Mouse (Mus musculus): Measurements from ENCODE around the gene Camkv.

Gene Camkv

GRCm38 (mm10) chr9:107963700-107964099 lies 28.2 kb downstream of the Camkv start:
- DNase-seq = peak; percentile 82 to 96

GRCm38 (mm10) chr9:107964681-107965080 lies 29.2 kb downstream of the Camkv start:
- no peak for DNase-seq

- no peak for DNase-seq
Measured at GRCm38 (mm10) chr9:107966676-107967075, 31.2 kb downstream of the Camkv start.

- peak in 1 of 2 experiments; percentile 23 for DNase-seq
Measured at GRCm38 (mm10) chr9:107967437-107967836, 32.0 kb downstream of the Camkv start.

GRCm38 (mm10) chr9:107968531-107968930 lies 33.1 kb downstream of the Camkv start:
- no peak for DNase-seq

- DNase-seq = no peak
Measured at GRCm38 (mm10) chr9:107970311-107970710, 34.8 kb downstream of the Camkv start.

GRCm38 (mm10) chr9:107971690-107972541 lies 36.4 kb downstream of the Camkv start:
- DNase-seq = peak; percentile 42 to 49

- DNase-seq = no peak
Measured at GRCm38 (mm10) chr9:107974491-107975171, 39.2 kb downstream of the Camkv start.

- DNase-seq = peak; percentile 40 to 65
Measured at GRCm38 (mm10) chr9:107975399-107976386, 40.2 kb downstream of the Camkv start, which contains the start of gene Uba7. Gene Uba7 (plus strand): TSS chr9:107975505.

GRCm38 (mm10) chr9:107978815-107979214 lies 43.3 kb downstream of the Camkv start:
- DNase-seq = no peak

GRCm38 (mm10) chr9:107981684-107982605 lies 46.5 kb downstream of the Camkv start:
- DNase-seq = peak; percentile 38 to 42

GRCm38 (mm10) chr9:107982681-107983346 lies 47.3 kb downstream of the Camkv start, which contains the start of gene Gm20661:
Gene Gm20661 (plus strand): TSS chr9:107983058.
- DNase-seq = peak; percentile 78 to 79

- peak; percentile 89 to 92 for DNase-seq
Measured at GRCm38 (mm10) chr9:107983421-107983890, 48.0 kb downstream of the Camkv start.

GRCm38 (mm10) chr9:107984052-107984753 lies 48.7 kb downstream of the Camkv start:
- DNase-seq = no peak

- DNase-seq = no peak
Measured at GRCm38 (mm10) chr9:107984754-107985055, 49.2 kb downstream of the Camkv start.

- DNase-seq = peak; percentile 90 to 96
Measured at GRCm38 (mm10) chr9:107985131-107986119, 50.0 kb downstream of the Camkv start, which contains the start of gene Inka1. Gene Inka1 (minus strand): TSS chr9:107985879.

GRCm38 (mm10) chr9:107986376-107986775 lies 50.9 kb downstream of the Camkv start:
- DNase-seq = peak; percentile 85 to 89

GRCm38 (mm10) chr9:107987950-107988349 lies 52.5 kb downstream of the Camkv start:
- DNase-seq = no peak

- no peak for DNase-seq
Measured at GRCm38 (mm10) chr9:107992197-107992596, 56.7 kb downstream of the Camkv start, which contains the start of gene Cdhr4. Gene Cdhr4 (plus strand): TSS chr9:107992497.
